Mouse (Mus musculus) layer of hippocampus, adult 9-11 months (tissue): Measurements from ENCODE around the gene Pecam1.

ENCODE experiments used
- DNase-seq: peaks from one replicate; pipeline ENCODE4 v3.0.0; 2022

Pecam1 gene

DNA sequence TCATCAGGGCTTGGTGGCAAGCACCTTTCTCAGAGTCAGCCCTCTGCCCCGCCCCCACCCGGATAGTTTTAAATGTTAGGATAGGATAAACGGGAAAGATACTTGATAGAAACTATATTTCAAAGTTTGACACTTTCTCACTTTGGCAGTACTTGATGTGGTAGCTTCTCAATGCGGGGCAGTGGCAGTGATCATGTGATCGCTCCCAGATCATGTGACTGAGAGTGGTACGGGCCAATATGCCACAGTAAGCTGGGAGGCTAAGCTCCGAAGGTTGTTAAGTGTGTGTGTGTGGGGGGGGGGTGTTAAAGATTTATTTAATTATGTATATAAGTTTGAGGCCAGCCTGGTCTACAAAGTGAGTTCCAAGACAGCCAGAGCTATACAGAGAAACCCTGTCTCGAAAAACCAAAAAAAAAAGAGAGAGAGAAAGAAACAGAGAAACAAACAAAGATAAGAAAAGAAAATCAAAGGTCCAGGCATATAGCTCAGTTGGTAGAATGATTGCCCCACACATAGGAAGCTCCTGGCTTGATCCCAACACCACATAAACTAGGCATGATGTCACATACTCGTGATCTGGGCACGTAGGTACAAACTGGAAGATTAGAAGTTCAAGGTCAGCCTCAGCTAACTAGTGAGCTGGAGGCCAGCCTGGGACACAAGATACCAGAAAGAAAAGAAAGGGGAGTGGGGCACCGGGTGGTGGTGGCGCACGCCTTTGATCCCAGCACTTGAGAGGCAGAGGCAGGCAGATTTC, 132.4 kb downstream of the Pecam1 start:
- no peak for DNase-seq

DNA sequence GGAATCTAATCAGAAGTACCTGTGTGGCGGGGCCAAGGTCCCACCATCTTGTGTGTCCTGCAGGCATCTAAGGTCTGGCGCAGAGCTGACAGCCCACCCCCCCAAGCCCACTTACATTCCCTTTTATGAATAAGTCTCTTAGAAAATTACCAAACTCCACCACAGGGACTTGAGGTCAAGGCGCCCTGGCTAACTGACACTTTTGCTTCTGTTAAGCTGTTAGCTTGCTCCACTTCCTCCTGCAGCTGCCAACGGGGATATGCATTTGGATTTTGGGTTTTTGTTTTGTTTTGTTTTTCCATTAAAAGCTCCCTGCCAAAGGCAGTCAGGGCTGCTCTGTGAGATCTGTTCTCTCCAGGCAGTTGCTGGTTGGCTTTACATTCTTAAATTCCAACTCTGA, 134.9 kb downstream of the Pecam1 start:
- no peak for DNase-seq

DNA sequence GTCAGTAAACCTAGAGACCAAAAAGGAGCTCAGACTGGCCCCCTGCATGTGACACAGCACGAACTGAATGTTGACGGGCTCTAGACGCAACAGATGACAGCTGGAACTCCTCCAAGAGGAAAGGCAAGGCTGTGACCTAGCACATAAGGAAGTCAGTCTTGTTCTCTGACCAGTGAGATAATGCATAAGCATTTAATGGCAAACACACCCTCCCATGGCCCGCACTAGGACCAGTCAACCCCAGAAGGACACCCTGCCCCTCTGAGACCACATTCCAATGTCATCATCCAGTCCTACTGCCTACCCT, 136.1 kb downstream of the Pecam1 start:
- peak; percentile 45 for DNase-seq

DNA sequence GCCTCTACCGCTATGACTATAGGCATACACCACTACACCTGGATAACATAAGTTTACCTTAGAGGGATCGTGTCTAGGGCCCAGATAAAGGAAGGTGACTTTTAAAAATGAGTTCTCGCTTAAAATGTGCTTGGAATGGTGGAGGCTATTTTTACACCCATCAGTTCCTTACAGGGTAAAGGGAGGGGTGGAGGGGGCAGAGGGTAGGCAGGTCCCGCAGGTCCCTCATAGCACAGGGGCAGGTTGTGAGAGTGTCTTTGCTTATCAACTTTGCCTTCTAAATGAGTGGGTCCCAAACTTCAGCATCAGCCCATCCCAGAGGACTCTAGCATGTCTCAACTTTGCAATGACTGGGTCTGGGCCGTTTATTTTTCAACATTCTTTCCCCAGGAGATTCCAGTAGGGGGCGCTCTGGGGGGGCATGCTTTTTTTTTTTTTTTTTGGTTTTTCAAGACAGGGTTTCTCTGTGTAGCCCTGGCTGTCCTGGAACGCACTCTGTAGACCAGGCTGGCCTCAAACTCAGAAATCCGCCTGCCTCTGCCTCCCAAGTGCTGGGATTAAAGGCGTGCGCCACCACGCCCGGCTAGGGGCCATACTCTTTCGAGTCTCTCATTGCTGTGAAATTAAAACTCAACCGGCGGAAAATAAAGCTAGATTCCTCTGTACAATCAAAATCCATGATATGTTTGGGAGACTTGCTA, 136.6 kb downstream of the Pecam1 start:
- DNase-seq, result no peak

DNA sequence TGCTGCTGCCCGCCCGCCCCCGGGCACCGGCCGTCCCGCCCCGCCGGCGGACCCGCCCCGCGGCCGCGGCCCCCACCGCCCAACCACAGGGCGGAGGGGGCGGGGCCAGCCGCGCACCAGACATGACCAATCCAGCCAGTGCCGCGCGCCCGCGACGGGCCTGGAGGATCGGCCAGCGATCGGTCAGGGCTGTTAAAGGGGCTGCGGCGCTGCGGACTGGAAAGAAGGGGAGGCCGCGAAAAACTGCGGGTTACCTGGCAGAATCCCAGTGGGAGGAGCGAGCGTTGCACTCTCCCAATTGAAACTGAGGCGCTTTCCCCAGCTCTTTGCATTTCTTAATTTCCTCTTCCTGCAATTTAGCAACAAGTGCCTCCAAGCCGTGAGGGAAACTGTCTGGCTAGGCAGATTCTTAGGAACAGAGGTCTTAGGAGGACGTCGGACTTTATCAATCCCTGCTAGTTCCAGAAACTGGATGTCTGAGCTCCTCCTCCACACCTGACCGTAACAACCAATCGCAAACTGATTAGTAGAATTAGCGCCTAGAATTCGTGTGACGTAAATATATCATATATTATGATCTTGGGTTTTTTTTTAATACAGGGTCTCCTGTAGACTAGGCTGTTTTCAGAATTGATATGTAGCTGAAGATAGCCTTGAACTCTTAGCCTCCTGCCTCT, 137.3 kb downstream of the Pecam1 start, which contains the start of gene Tex2:
Gene Tex2 (minus strand): TSS at position 463 of the 677 bp plus-strand sequence.
- DNase-seq, result peak; percentile 98

DNA sequence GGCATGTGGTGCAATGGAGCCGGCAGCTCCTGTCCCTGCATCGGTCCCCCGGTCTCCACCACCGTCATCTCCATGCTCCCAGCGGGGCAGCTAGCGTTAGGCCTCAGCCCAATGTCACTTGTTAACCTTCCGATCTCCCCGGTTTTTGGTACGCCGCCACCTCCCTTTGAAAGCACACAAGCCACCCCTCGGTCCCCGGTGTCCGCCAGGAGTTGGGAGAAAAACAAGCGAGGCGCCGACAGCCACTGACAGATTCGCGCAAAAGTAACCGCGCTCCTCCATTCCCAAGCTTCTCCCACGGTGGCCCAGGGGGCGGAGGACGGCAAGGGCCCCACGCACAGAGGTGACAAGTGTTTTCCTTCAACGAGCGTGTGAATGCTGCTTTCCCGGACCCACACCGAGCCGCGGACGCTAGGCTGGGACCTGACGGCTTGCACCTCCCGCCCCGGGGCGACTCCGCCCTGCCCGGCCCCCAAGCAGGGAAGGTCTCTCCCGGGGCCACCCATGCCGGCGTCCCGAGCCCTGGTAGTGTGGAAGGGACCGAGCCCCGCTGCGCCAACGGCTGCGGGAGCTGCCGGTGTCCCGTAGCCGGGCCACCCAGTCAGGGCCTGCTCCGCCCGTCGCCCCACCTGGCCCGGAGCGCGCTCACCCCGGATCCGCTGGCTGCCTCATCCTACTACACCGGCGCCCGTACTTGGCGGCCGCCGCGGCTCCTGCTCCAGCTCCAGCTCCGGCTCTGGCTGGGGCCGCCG, 138.0 kb downstream of the Pecam1 start:
- DNase-seq, result peak; percentile 49

DNA sequence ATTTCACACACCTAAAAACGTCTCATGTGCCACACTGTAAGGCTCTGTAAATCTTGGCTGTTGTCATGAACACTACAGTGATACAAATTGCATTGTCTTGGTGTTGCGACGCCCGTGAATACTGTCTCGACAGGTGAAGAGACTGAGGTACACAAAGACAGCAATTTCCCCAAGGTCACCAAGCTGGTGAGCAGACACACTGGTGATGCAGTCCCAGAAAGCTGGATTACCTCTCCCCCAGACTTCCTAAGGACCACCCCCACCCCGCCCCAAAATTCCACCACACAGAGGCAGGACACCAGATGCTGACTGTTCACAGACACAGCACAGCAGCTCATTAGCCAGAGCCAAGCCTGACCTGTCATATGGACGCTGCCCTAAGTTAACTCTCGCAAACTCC, 140.7 kb downstream of the Pecam1 start:
- no peak for DNase-seq

DNA sequence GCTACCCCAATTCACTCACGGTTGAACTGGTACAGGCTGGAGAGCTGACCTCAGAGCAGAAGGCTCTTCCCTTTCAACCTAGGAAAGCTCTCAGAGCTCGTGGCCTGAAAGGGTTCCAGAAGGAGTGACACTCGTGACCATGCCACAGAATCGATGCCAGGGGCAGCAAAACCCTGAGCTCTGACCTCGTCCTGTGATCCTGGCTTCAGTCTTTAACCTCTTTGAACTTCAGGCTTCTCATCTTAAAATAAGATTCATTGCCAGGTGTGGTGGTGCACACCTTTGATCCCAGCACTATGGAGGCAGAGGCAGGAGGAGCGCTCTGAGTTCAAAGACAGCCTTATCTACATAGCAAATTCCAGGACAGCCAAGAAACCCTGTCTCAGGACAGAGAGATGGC, 143.1 kb downstream of the Pecam1 start:
- DNase-seq, result no peak

DNA sequence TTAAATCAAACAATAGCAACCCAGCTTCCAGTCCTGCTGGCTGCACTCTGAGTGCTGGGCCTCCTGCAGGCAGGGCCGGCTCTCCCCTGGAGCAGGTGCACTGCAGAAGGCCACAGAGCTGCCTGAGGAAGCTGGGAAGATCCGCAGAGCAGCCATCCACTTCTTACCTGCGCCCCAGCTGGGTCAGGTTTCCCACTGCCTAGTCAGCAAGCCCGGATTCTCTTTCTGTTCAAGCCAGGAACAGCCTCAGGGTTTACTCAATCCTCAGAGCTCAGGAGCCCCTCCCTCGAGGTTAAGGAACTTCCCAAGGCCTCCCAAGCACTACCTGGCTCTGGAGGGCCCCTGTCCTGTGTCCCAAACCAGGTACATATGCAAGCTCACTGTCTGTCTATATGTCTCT, 144.4 kb downstream of the Pecam1 start:
- DNase-seq, result no peak
